Mouse (Mus musculus) layer of hippocampus, postnatal 14 days (tissue): ENCODE results near the gene Ncapg2. TPM values are rescaled to one million over a fixed set of nuclear protein-coding genes. Genes with fewer than 3 reads are reported as not detected.

Experiments
- DNase-seq, 2 experiments: peaks; one replicate each; pipeline ENCODE4 v3.0.0; 2021 to 2022; ENCODE audit warnings: low spot score in 2 of 2, mixed read lengths in 1 of 2
- long read RNA-seq, 2 experiments: library from polyadenylated mRNA; stranded (forward); transcript quantifications; one replicate each; pipeline ENCODE4 v2.0.0; 2021
- total RNA-seq, 2 experiments: library from RNA; stranded (reverse); gene quantifications; 2 replicates each; pipeline ENCODE4 v1.2.3; 2021

Ncapg2 gene
- total RNA-seq = 1 to 10 TPM; 5.4 to 6.1 TPM
- long read RNA-seq, experiment 1 = 0 reads
- long read RNA-seq, experiment 2, full-length matches to known transcripts = 1 of 3 reads
- long read RNA-seq, experiment 2, partial matches to known transcripts = 0 of 3 reads
- long read RNA-seq, experiment 2, other reads (novel, unspliced or antisense) = 2 of 3 reads

- DNase-seq = peak; percentile 96 to 97
These were observed at the start of gene Ncapg2 for GRCm38 (mm10) chr12:116405045-116405835. TSS of gene Ncapg2 (plus strand) at chr12:116405402.

GRCm38 (mm10) chr12:116362091-116362490 lies 43.1 kb upstream of the Ncapg2 start:
- DNase-seq = no peak

- DNase-seq = no peak
These were observed 38.3 kb upstream of the Ncapg2 start for GRCm38 (mm10) chr12:116366900-116367299.

- DNase-seq = no peak
These were observed 37.9 kb upstream of the Ncapg2 start for GRCm38 (mm10) chr12:116367346-116367745.

- DNase-seq = no peak
These were observed 36.3 kb upstream of the Ncapg2 start for GRCm38 (mm10) chr12:116368857-116369256.

- DNase-seq = no peak
These were observed 22.1 kb upstream of the Ncapg2 start for GRCm38 (mm10) chr12:116383101-116383500.

- DNase-seq = no peak
These were observed 21.2 kb upstream of the Ncapg2 start for GRCm38 (mm10) chr12:116383995-116384394.

- DNase-seq = no peak
These were observed 18.4 kb upstream of the Ncapg2 start for GRCm38 (mm10) chr12:116386802-116387201.

GRCm38 (mm10) chr12:116389868-116390267 lies 15.3 kb upstream of the Ncapg2 start:
- DNase-seq = no peak

GRCm38 (mm10) chr12:116394327-116394726 lies 10.9 kb upstream of the Ncapg2 start:
- DNase-seq = no peak

- DNase-seq = no peak
These were observed 9.9 kb upstream of the Ncapg2 start for GRCm38 (mm10) chr12:116395312-116395711.

- no peak for DNase-seq
These were observed 9.0 kb upstream of the Ncapg2 start for GRCm38 (mm10) chr12:116396072-116396695.

GRCm38 (mm10) chr12:116404012-116404679 lies 1.1 kb upstream of the Ncapg2 start:
- DNase-seq = no peak

GRCm38 (mm10) chr12:116405836-116406155 lies 594 bp downstream of the Ncapg2 start:
- no peak for DNase-seq

GRCm38 (mm10) chr12:116407883-116408282 lies 2.7 kb downstream of the Ncapg2 start:
- no peak for DNase-seq

GRCm38 (mm10) chr12:116414941-116415340 lies 9.7 kb downstream of the Ncapg2 start:
- DNase-seq = no peak

- DNase-seq = no peak
These were observed 11.3 kb downstream of the Ncapg2 start for GRCm38 (mm10) chr12:116416514-116416913.

- DNase-seq = no peak
These were observed 16.5 kb downstream of the Ncapg2 start for GRCm38 (mm10) chr12:116421656-116422055.

GRCm38 (mm10) chr12:116425392-116425791 lies 20.2 kb downstream of the Ncapg2 start:
- DNase-seq = no peak

GRCm38 (mm10) chr12:116433742-116434141 lies 28.5 kb downstream of the Ncapg2 start:
- no peak for DNase-seq

GRCm38 (mm10) chr12:116435232-116435631 lies 30.0 kb downstream of the Ncapg2 start:
- DNase-seq = no peak

- no peak for DNase-seq
These were observed 30.9 kb downstream of the Ncapg2 start for GRCm38 (mm10) chr12:116436125-116436524.
